Mouse (Mus musculus): ENCODE measurements around the gene Dact2.

DNA sequence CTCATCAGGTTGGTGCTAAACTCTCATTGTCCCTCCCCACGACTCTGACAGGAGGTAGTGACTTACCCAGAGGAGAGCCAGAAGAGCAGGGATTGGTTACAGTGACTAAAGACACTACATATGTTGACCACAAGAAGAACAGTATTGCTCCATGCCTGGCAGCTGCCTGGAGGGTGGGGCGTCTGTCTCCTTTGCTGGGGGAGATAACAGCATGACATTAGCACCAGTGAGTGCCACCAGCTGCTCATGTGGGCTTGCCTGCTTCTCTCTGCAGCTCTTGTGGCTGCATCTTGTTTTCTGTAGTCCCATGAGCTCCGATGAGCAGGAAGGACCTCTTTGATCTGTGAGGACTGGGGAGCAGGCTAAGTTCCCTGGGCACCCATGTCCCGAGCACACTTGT lies 45.5 kb upstream of the Dact2 start:
- TF ChIP-seq HCFC1 (IDR thresholded peaks at IDR 0.05; ENCODE audit: borderline replicate concordance, insufficient read depth, low read length), result no peak
- TF ChIP-seq MAFK (IDR thresholded peaks at IDR 0.05; ENCODE audit: insufficient read depth, low read depth, low read length), result no peak
- TF ChIP-seq CHD2 (IDR thresholded peaks at IDR 0.05; ENCODE audit: low read depth, low read length), result no peak
